Mouse (Mus musculus) bone marrow, adult 2 months (tissue): Measurements from ENCODE around the gene Sstr4. TPM values are rescaled to one million over a fixed set of nuclear protein-coding genes. Genes with fewer than 3 reads are reported as not detected.

Experiments used
- H3K27ac ChIP-seq: fragments of 200-500 bp; 2 replicates; pipeline ENCODE4 v1.5.1; 2012; ENCODE audit warnings: low read depth, mild to moderate bottlenecking, control low read depth, inconsistent platforms, low read length; ENCODE audit not compliant: control insufficient read depth, poor library complexity, insufficient read depth
- H3K4me1 ChIP-seq: fragments of 200-500 bp; 2 replicates; pipeline ENCODE4 v1.6.1; 2011; ENCODE audit warnings: low read length; ENCODE audit not compliant: control insufficient read depth, insufficient read depth
- H3K4me3 ChIP-seq: fragments of 200-500 bp; replicated peaks from 2 replicates; pipeline ENCODE3; 2011; ENCODE audit warnings: mild to moderate bottlenecking, low read depth, low read length, control low read depth; ENCODE audit not compliant: control insufficient read depth
- CTCF ChIP-seq: fragments of 200-500 bp; IDR thresholded peaks from 2 replicates; pipeline ENCODE4 v1.5.1; 2011; ENCODE audit warnings: low read length, control low read depth; ENCODE audit not compliant: control insufficient read depth, insufficient read depth
- POLR2A ChIP-seq: fragments of 200-500 bp; IDR thresholded peaks from 2 replicates; pipeline ENCODE4 v1.6.1; 2011; ENCODE audit warnings: low read depth, mild to moderate bottlenecking, control low read depth, low read length, borderline replicate concordance; ENCODE audit not compliant: control insufficient read depth
- WGBS: fragments of 180-500 bp; shearing (Covaris S2); methylation state at CpG from one replicate; pipeline ENCODE4 v1.1.7; 2018; 5-methylcytosine and 5-hydroxymethylcytosine counted together
- polyA plus RNA-seq: library from polyadenylated mRNA; stranded (reverse); fragments of >200 nt; gene quantifications from 2 replicates; pipeline ENCODE4 v1.2.4, GENCODE M21; 2011; ENCODE audit warnings: low replicate concordance; ENCODE audit not compliant: missing spikeins, insufficient read depth, insufficient read length

Sstr4 gene
- polyA plus RNA-seq, 1 experiment: not detected

- TF ChIP-seq POLR2A: no peak
- TF ChIP-seq CTCF: no peak
- no peak overlapping the region for H3K4me3 ChIP-seq
- H3K4me1 ChIP-seq: peaks cover 1% of the 10 kb centered on the region; the same call in 1 of the 2 replicates
- H3K27ac ChIP-seq: no peak overlapping the region
Measured at GRCm38 (mm10) chr2:148429001-148429505, 33.9 kb downstream of the Sstr4 start.

- TF ChIP-seq POLR2A (no peak), CTCF (no peak)
- Histone ChIP-seq H3K27ac (no peak overlapping the region), H3K4me3 (no peak overlapping the region), H3K4me1 (peaks cover 1% of the 10 kb centered on the region; the same call in 1 of the 2 replicates)
- 69% methylated on average over 4 of the region's 4 CpGs for WGBS
Measured at GRCm38 (mm10) chr2:148430941-148431340, 35.8 kb downstream of the Sstr4 start.

GRCm38 (mm10) chr2:148432346-148432745 lies 37.2 kb downstream of the Sstr4 start:
- TF ChIP-seq POLR2A (no peak), CTCF (no peak)
- no peaks in the 10 kb centered on the region for H3K4me1 ChIP-seq
- no peak overlapping the region for H3K27ac ChIP-seq
- no peak overlapping the region for H3K4me3 ChIP-seq
- 58% methylated on average over 2 of the region's 2 CpGs for whole genome bisulfite sequencing

- Histone ChIP-seq H3K4me1 (no peaks in the 10 kb centered on the region), H3K27ac (no peak overlapping the region), H3K4me3 (no peak overlapping the region)
- TF ChIP-seq CTCF: no peak
- no peak for TF ChIP-seq POLR2A
- 28% methylated on average over 3 of the region's 3 CpGs for WGBS
Measured at GRCm38 (mm10) chr2:148436285-148436684, 41.1 kb downstream of the Sstr4 start.

GRCm38 (mm10) chr2:148439691-148440276 lies 44.6 kb downstream of the Sstr4 start:
- TF ChIP-seq CTCF: no peak
- TF ChIP-seq POLR2A: no peak
- Histone ChIP-seq H3K27ac (no peak overlapping the region), H3K4me3 (peak overlapping the region; percentile 44), H3K4me1 (no peaks in the 10 kb centered on the region; the same call in 1 of the 2 replicates)
- 15% methylated on average over 3 of the region's 3 CpGs for WGBS

GRCm38 (mm10) chr2:148441421-148441820 lies 46.3 kb downstream of the Sstr4 start:
- 12% methylated on average over 10 of the region's 10 CpGs for WGBS
- TF ChIP-seq CTCF (no peak), POLR2A (no peak)
- Histone ChIP-seq H3K27ac (peak overlapping the region; percentile 52), H3K4me3 (peak overlapping the region; percentile 59), H3K4me1 (no peaks in the 10 kb centered on the region; the same call in 1 of the 2 replicates)

GRCm38 (mm10) chr2:148442172-148442571 lies 47.0 kb downstream of the Sstr4 start:
- Histone ChIP-seq H3K27ac (peak overlapping the region; percentile 74), H3K4me1 (no peaks in the 10 kb centered on the region; the same call in 1 of the 2 replicates), H3K4me3 (peak overlapping the region; percentile 59)
- TF ChIP-seq CTCF: no peak
- no peak for TF ChIP-seq POLR2A
- WGBS: 8% methylated on average over 4 of the region's 4 CpGs

GRCm38 (mm10) chr2:148442710-148443109 lies 47.6 kb downstream of the Sstr4 start:
- 6% methylated on average over 4 of the region's 4 CpGs for WGBS
- H3K27ac ChIP-seq: peak overlapping the region; percentile 74
- TF ChIP-seq CTCF: no peak

More at GRCm38 (mm10) chr2:148442710-148443109, 47.6 kb downstream of the Sstr4 start:
- Histone ChIP-seq H3K4me3 (peak overlapping the region; percentile 59), H3K4me1 (no peaks in the 10 kb centered on the region; the same call in 1 of the 2 replicates)
